Mouse (Mus musculus) lung, postnatal 36 days (tissue): ENCODE data around the gene Coq8b.

Source experiments
- DNase-seq: peaks from one replicate; pipeline ENCODE4 v3.0.0; 2022; ENCODE audit warnings: mixed read lengths

Coq8b gene

GRCm38 (mm10) chr7:27230781-27231180, 2.0 kb upstream of the Coq8b start:
- no peak for DNase-seq

DNA sequence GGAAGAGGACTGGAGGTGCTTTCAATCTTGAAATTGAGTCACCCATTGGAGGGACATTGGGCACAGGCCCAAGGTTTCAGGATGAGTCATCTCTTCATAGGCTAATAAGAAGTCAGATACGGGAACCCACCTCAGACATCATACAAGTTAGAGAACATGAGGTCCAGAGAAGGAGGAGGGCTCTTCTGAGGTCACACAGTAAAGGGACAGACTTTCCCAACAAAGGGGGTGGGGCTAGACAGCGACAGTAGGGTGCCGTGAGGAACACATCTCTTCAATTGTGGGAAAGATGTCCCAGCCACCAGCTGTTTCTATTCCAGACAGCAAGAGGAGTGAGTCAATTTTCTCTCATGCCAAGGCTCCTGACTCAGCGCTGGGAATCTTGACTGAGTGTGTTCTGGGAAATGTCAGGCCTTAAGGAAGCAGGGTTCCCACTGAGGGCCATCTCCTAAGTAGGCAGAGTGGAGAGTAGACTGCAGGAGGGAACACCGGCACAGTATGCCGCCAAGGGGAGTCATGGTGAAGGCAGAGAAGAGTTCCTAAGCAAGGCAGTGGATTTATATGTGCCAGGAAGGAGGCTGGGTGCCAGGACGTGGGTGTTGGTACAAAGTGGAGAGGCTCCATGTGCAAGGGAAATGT, 1.0 kb upstream of the Coq8b start:
- DNase-seq: peak; percentile 70

DNA sequence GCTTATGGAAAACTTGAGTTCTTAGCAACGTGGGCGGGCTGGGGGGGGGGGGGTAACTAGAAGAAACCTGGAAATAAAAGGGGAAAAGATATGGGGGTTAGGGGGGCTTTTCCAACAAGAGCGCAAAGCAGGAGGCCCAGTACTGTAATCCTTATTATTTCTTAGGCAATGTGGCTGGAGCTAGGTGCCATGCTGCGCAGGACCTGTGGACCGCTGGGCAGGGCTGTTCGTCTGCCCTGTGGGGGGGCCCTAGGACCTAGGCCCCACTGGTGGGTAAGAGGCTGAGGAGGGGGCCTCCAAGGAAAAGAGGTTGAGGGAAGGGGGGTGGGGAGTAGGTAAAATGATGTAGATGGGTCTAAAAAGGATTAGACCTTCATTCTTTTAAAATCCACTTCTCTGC, 477 bp downstream of the Coq8b start:
- no peak for DNase-seq

DNA sequence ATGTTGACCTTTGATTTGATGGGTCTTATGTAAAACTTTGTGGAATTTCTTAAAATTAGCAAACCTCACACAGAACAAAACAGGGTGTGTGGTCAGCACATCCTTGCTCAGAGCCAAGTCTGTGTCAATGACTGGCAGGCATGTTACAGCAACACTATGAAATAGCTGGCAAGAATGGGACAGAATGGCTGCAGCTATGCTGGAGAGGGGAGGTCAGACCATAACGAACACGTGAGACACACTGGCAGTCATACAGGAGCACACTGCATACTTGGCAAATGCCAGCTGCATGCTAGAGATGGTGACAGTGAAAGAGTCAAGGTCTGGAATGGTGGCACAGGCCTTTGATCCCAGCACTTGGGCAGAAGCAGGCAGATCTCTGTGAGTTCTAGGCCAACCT, 2.9 kb downstream of the Coq8b start:
- no peak for DNase-seq

DNA sequence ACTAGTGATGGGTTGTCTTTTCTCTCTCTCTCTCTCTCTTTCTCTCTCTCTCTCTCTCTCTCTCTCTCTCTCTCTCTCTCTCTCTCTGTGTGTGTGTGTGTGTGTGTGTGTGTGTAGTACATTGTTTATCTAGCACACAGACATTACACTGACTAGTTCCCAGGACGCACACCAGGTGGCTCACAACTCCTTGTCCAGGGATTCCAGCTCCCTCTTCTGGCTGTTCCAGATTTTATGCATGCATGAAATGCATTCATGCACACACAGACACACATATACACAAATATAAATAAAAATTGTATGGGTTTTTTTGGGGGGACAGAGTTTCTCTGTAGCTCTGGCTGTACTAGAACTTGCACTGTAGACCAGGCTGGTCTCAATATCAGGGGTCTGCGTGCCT, 4.7 kb downstream of the Coq8b start:
- no peak for DNase-seq

DNA sequence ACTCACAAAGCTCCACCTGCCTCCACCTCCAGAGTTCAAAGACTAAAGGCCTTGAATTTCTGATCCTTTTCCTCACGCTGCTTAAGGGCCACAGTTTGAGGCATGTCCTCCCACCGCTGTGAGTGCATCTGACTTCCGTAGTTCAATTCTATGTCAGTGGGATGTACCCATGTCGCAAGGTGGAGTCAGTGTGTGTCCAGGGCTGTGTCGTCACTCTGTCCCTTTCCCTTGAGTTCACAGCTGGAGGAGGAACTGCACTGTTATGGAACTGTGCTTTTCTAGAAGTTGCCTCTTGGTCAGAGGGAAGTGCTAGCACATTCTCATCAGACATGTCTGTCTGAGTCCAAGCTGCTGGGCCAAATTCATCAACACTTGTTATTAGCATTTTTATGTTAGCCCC, 5.7 kb downstream of the Coq8b start:
- peak; percentile 64 for DNase-seq

DNA sequence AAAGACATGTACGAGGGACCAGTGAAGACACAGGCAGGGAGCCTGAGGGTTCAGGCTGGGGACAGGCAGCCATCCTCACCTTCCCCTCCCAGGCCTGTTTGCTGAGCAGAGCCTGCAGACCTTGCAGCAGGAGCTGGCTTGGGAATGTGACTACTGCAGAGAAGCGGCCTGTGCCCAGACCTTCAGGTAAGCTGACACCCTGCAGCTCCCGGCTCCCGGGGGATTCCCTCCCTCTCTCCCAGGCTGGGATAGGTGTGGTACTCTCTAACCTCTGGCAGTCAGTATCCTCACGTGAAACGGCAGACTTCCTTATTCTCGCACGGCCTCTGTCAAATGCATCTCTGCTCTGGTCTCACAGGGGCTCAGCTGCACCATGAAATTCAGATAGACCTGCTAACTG, 10.4 kb downstream of the Coq8b start:
- no peak for DNase-seq

- peak; percentile 53 for DNase-seq
Measured at GRCm38 (mm10) chr7:27244088-27244487, 11.3 kb downstream of the Coq8b start.

- peak; percentile 65 for DNase-seq
Measured at GRCm38 (mm10) chr7:27249146-27249545, 16.3 kb downstream of the Coq8b start.

GRCm38 (mm10) chr7:27249928-27250327, 17.1 kb downstream of the Coq8b start:
- DNase-seq: no peak

DNA sequence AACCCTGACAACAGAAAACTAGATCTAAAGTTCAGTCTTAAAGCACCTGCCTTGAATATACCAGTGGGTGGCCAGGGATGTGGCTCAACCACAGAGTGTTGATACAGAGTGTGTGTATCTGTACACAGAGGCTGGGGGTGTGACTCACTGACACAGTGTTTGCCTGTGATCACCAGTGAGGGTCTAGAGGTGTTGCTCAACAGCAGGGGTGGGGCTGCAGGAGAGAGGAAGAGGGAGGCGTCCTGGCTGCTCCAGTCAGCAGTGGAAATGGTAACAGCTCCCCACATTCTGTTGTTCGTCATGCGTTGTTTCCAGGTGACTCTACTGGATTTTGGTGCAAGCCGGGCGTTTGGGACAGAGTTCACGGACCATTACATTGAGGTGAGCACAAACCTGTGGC, 19.1 kb downstream of the Coq8b start:
- DNase-seq: peak; percentile 73

DNA sequence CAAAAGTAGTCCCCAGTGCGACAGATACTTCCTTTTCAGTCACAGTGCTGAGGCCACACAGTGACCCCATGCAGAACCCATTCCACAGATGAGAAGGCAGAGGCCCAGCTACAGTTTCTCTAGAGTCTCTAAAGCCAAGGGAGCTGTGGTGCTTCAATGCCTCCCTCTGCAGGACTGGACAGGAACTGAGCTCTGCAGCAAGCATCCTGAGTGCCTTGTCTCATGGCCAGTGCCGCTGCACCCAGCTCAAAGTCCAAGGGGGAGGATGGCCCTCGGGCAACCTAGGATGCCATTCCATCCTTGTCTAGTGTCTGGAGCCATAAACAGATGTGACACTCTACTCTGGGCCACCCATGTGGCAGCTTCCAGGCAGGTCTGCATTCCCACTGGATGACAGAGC, 22.9 kb downstream of the Coq8b start:
- DNase-seq: peak; percentile 22

GRCm38 (mm10) chr7:27257046-27257851, 24.4 kb downstream of the Coq8b start:
- peak; percentile 54 for DNase-seq

DNA sequence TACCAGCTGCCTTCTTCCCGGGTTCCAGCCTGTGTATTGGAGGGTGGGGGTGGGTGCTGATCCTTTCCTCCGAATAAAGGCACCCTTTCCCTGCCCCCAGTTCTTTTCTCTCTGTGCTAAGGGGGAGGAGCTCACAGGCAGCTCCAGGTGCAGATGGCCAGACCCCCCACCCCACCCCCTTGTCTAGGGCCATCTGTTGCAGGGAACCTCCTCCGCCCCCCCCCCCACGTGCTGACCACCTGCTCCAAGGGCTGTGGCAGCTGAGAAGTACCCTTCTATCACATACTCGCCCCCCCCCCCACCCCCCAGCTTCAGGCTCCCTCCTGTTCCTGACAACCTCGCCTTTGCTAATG, 25.0 kb downstream of the Coq8b start:
- DNase-seq: no peak

DNA sequence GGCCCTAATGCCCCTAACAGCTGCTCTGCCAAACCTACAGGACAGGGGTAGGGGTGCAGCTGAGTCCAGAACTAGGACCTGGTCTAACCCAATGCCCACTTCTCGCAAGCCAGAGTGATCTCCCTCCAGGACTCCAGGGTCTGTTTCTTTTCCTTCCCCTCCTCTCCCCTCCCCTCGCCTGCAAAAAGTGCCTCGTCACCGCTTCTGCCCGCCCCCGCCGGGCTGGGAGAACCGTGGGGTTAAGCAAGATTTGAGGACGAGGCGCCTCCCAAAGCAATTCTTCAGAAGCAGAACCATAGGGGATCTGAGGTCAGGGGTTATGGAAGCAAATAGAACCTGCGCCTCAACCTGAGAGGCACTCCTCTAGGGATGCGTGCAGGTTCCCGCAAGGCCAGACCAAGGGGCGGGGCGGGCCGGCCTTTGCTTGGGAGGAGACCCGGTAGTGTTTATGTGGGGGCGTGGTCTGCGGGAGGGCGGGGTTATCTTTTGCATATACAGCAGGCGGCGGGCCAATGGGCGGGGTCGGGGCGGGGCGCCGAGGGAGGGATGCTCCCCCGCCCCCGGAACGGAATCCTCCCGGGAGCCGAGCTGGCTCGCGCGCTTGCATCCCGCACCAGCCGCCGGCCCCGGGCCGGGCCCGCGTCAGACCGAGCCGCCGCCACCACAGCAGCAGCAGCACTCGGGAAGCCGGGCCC, 25.5 kb downstream of the Coq8b start, which contains the start of gene Numbl:
Numbl (plus strand) TSS at position 229 of the 695 bp plus-strand sequence.
- peak; percentile 97 for DNase-seq

GRCm38 (mm10) chr7:27259271-27259721, 26.5 kb downstream of the Coq8b start:
- DNase-seq: no peak

DNA sequence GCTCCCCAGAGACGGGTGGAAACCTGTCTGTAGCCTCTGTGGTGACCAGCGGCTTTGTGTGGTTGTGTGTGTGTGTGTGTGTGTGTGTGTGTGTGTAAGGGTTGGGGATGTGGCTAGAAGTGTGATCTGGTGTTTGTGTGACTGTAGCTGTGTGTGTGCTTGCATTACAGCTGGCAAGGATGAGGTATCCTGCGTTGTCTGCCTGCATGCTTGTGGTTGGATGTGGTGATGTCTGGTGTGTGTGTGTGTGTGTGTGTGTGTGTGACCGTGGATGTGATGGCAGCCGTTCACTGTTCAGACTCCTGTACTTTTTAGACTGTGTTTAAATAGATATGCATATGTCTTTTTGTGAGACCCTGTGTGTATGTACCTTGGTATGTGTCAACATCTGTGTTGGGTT, 26.9 kb downstream of the Coq8b start:
- no peak for DNase-seq

- no peak for DNase-seq
Measured at GRCm38 (mm10) chr7:27260856-27261255, 28.0 kb downstream of the Coq8b start.

GRCm38 (mm10) chr7:27261888-27262287, 29.1 kb downstream of the Coq8b start:
- no peak for DNase-seq

DNA sequence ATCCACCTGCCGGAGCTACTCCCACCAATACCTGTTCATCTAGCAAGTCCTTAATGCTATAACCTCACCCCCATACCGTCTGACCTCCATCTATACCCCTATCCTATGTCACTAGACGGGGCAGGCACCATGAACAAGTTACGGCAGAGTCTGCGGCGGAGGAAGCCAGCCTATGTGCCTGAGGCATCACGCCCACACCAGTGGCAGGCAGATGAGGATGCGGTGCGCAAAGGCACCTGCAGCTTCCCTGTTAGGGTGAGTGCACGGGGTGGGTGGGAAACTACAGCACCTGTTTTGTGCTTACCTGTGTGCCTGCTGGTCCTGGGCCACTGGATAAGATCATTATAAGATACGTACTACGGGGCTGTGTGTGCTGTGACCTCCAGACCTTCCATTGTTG, 31.9 kb downstream of the Coq8b start:
- no peak for DNase-seq

GRCm38 (mm10) chr7:27266515-27267128, 33.8 kb downstream of the Coq8b start:
- peak; percentile 27 for DNase-seq

- no peak for DNase-seq
Measured at GRCm38 (mm10) chr7:27271423-27271822, 38.6 kb downstream of the Coq8b start.

- DNase-seq: peak; percentile 49
Measured at GRCm38 (mm10) chr7:27273739-27274351, 41.0 kb downstream of the Coq8b start.
